Mouse (Mus musculus): Measurements from ENCODE around the gene E130311K13Rik. TPM values are rescaled to one million over a fixed set of nuclear protein-coding genes. Genes with fewer than 3 reads are reported as not detected.

Gene E130311K13Rik
- polyA plus RNA-seq, 1 experiment from 2014 or later = 4.1 TPM

DNA sequence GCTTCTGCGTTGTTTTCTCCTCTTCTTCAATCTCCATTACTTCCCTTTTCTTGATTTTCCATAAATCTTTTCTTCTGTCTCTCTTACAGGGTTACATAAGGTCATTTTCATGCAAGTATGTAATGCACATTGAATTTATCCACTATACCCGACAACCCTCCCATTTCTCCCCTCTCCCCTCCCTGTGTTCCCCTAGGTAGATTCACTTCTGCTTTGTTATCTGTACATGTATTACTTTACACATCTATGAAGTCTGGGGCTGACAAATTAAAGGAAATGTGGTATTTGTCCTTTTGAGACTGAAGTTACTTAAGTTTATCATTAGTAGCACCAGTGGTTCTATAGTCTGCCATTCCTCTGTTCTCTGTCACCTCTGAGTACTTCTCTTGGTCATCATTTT is 48.2 kb downstream of the E130311K13Rik start:
- WGBS = 88% methylated on average over 2 of the region's 2 CpGs
- ATAC-seq = no peak
- no peak overlapping the region for H3K9ac ChIP-seq (replicated peaks)
- H3K36me3 ChIP-seq = peaks cover 19% of the 10 kb centered on the region
- no peak overlapping the region for H3K4me3 ChIP-seq (replicated peaks)
- H3K4me2 ChIP-seq (replicated peaks) = no peak overlapping the region
- H3K4me1 ChIP-seq (replicated peaks) = peaks cover 18% of the 10 kb centered on the region
- H3K27ac ChIP-seq = no peak overlapping the region
- H3K27me3 ChIP-seq = no peaks in the 10 kb centered on the region
- H3K9me3 ChIP-seq = peaks cover 10% of the 10 kb centered on the region; the same call in 1 of the 2 replicates

DNA sequence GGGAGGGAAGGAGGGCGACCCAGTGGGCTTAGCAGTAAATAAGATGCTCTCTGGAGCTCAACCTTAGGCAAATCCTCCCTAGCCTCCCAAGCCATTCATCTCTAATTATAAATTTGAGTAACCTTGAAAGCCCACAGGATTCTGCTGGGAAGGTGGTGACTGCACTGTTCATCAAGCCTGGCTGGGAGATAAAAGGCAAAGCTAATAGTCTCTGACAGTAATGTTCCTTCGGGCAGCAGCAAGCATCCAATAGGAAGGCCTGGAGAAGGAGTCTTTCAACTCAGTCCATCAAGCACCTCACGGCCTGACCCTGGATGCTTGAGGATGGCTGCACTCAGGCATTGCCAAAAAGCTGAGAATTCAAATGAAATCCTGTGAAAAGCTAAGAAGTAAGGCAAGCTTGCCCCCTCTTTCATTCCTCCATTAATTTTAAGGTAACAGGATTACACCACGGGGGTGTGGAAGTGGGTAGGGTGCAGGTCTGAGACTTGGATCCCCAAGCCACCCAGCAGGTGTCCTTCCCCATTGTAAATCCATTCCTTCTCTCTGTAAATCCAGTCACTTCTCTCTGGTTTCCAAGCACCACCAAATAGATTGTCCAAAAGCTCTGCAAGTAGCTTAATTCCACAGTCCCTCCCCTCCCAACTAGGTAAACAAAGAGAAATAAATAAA is 50.1 kb downstream of the E130311K13Rik start:
- Histone ChIP-seq H3K4me3 (replicated peaks) (no peak overlapping the region), H3K9ac (replicated peaks) (no peak overlapping the region), H3K36me3 (no peaks in the 10 kb centered on the region), H3K4me2 (replicated peaks) (no peak overlapping the region), H3K4me1 (replicated peaks) (peaks cover 18% of the 10 kb centered on the region), H3K27me3 (no peaks in the 10 kb centered on the region), H3K9me3 (no peaks in the 10 kb centered on the region), H3K27ac (peak overlapping the region; percentile 63)
- ATAC-seq = peak; percentile 95
- WGBS = 6% methylated on average over 4 of the region's 4 CpGs

DNA sequence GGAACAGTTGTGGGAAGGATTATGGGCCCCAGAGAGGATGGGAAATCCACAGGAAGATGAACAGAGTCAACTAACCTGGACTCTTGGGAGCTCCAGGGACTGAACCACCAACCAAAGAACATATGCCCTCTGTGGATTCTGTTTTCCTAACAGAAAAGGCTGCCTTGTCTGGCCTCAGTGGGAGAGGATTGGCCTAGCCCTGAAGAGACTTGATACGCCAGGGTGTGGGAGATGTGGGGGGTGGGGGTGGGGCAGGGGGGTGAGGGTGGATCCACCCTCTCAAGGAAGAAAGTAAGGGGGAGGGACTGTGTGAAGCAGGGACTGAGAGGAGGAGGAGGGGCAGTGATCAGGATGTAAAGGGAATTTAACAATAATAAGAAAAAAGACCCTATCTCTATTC is 56.5 kb downstream of the E130311K13Rik start:
- 36% methylated on average over 1 of the region's 1 CpGs for WGBS
- Histone ChIP-seq H3K4me3 (replicated peaks) (no peak overlapping the region), H3K4me1 (replicated peaks) (peaks cover 14% of the 10 kb centered on the region), H3K9ac (replicated peaks) (no peak overlapping the region), H3K36me3 (peaks cover 6% of the 10 kb centered on the region), H3K27ac (no peak overlapping the region), H3K4me2 (replicated peaks) (no peak overlapping the region), H3K27me3 (no peaks in the 10 kb centered on the region), H3K9me3 (no peaks in the 10 kb centered on the region)
- no peak for ATAC-seq

DNA sequence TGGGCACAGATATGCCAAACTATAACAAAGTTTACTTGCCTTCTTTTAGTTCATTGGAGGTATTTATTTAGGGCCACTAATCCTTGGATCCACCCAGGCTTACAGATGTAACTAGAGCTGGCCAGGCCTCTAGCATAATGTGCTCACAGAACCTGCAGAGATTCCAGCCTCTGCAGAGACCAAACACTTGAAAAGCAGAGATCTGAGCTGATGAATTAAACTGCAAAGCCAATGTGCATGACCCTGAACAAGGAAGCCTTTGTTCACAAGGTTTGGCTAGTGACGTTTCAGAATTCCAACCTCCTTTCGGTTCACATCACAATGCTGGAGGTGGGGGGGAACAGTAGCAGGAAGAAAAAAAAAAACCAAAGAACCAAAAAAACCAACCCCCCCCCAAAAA is 58.0 kb downstream of the E130311K13Rik start:
- no peaks in the 10 kb centered on the region for H3K9me3 ChIP-seq
- no peak overlapping the region for H3K27ac ChIP-seq
- H3K9ac ChIP-seq (replicated peaks) = no peak overlapping the region
- ATAC-seq = peak; percentile 70
- no peaks in the 10 kb centered on the region for H3K27me3 ChIP-seq
- no peak overlapping the region for H3K4me2 ChIP-seq (replicated peaks)
- H3K4me3 ChIP-seq (replicated peaks) = no peak overlapping the region
- 0% methylated on average over 2 of the region's 2 CpGs for WGBS
- H3K36me3 ChIP-seq = peaks cover 6% of the 10 kb centered on the region
- peaks cover 14% of the 10 kb centered on the region for H3K4me1 ChIP-seq (replicated peaks)

DNA sequence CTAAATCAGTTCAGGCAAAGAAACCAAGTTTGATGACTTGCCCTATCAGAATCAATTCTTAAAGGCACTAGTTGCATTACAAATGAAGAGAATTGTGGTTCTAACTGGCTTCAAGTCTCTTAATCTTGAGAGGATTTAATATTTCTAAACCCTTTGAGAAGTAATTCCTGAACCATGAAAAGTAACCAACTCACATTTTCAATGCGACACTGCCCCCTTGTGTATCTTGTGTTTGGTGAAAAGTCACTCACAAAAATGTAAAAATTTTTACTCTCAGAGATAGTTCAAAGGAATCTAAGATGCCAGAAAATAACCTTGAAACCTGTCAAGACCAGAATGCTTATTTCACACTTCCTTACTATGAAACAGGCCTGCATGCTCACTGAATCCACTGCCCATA is 61.0 kb downstream of the E130311K13Rik start:
- Histone ChIP-seq H3K9me3 (no peaks in the 10 kb centered on the region), H3K27me3 (no peaks in the 10 kb centered on the region), H3K4me1 (replicated peaks) (peaks cover 22% of the 10 kb centered on the region), H3K4me2 (replicated peaks) (no peak overlapping the region), H3K27ac (no peak overlapping the region), H3K9ac (replicated peaks) (no peak overlapping the region), H3K36me3 (peaks cover 6% of the 10 kb centered on the region), H3K4me3 (replicated peaks) (no peak overlapping the region)
- no peak for ATAC-seq
- 80% methylated on average over 1 of the region's 1 CpGs for WGBS

DNA sequence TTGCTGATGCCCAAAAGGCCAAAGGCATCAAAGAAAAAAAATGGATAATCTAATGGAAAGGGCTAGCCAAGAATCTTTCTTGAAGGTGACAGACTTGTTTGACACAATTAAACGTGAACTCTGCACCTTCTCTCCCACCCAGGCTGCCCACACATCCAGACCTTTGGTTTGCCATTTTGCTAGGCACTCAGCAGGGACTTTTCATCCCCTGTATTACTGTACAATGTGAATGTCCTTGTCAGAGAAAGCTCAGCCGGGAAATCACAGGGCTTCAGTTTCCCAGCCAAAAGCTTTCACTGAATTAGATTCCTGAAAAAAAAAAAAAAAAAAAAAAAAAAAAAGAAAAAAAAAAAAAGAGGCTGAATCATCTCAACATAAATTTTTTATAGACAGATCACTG is 64.2 kb downstream of the E130311K13Rik start:
- Histone ChIP-seq H3K27me3 (no peaks in the 10 kb centered on the region), H3K4me3 (replicated peaks) (no peak overlapping the region), H3K4me1 (replicated peaks) (peaks cover 8% of the 10 kb centered on the region; the same call in 1 of the 2 replicates), H3K9ac (replicated peaks) (no peak overlapping the region), H3K4me2 (replicated peaks) (no peak overlapping the region), H3K36me3 (peaks cover 2% of the 10 kb centered on the region), H3K9me3 (no peaks in the 10 kb centered on the region), H3K27ac (peak overlapping the region; percentile 30; the same call in 1 of the 2 replicates)
- WGBS = 57% methylated on average over 2 of the region's 2 CpGs
- ATAC-seq = no peak

Other genes starting within 250 kb of the E130311K13Rik start
- gene Plch1, start 30.0 kb downstream of the E130311K13Rik start, polyA plus RNA-seq (2015; fragmentation: Nextera tagmentation; extraction: Ambion mirVana) = 20.6 and 21.5 TPM in 2 replicates
- gene Slc33a1, start 35.3 kb upstream of the E130311K13Rik start, polyA plus RNA-seq (2015; fragmentation: Nextera tagmentation; extraction: Ambion mirVana) = 15.4 TPM in 2 replicates
- 50.3 and 53.9 TPM in 2 replicates for gene Gmps, start 46.6 kb upstream of the E130311K13Rik start, polyA plus RNA-seq (2015; fragmentation: Nextera tagmentation; extraction: Ambion mirVana)
- gene Vmn2r1, start 152.1 kb upstream of the E130311K13Rik start, polyA plus RNA-seq (2015; fragmentation: Nextera tagmentation; extraction: Ambion mirVana) = 0.09 and 0.15 TPM in 2 replicates
- 0.04 and 0.05 TPM in 2 replicates for gene Vmn2r2, start 212.5 kb upstream of the E130311K13Rik start, polyA plus RNA-seq (2015; fragmentation: Nextera tagmentation; extraction: Ambion mirVana)